Mouse (Mus musculus): ENCODE results near the gene Tlcd2.

GRCm38 (mm10) chr11:75462865-75463336 is 1.4 kb downstream of the Tlcd2 start:
- TF ChIP-seq TCF12 (IDR thresholded peaks at IDR 0.05; ENCODE audit: low read depth, low read length) (no peak), POLR2A (IDR thresholded peaks at IDR 0.05; ENCODE audit: low read depth, low read length) (no peak), E2F4 (IDR thresholded peaks at IDR 0.05; ENCODE audit: insufficient replicate concordance, low read depth, low read length) (no peak), CTCF (conservative IDR thresholded peaks at IDR 0.05 in 1 of 2, IDR thresholded peaks at IDR 0.05 in 1 of 2; ENCODE audit: low read depth in 2 of 2, low read length in 2 of 2) (no peak), NRF1 (IDR thresholded peaks at IDR 0.05; ENCODE audit: low read depth, low read length) (no peak), NELFE (IDR thresholded peaks at IDR 0.05; ENCODE audit: low read depth, low read length) (peak; percentile 1; the same call in 1 of the 2 replicates), ZC3H11A (IDR thresholded peaks at IDR 0.05; ENCODE audit: low read depth, low read length) (no peak), USF1 (IDR thresholded peaks at IDR 0.05; ENCODE audit: low read depth, low read length) (no peak), RAD21 (IDR thresholded peaks at IDR 0.05; ENCODE audit: low read depth, low read length) (no peak)
